Mouse (Mus musculus) heart, embryonic 12.5 days (tissue): ENCODE results near the gene Arhgap4. TPM values are rescaled to one million over a fixed set of nuclear protein-coding genes. Genes with fewer than 3 reads are reported as not detected.
A peak's percentile ranks its signal among the peaks of the same experiment; 100 is the strongest.

Experiments used
- ATAC-seq: fragments of 200-750 bp; cut with Nextera tagmentation; 2 replicates; pipeline ENCODE4 v1.8.0; 2017; ENCODE audit warnings: moderate TSS enrichment, moderate library complexity; ENCODE audit not compliant: insufficient number of reproducible peaks, low FRiP score
- H3K27ac ChIP-seq: fragments of 300-500 bp; sonication (generic); 2 replicates; pipeline ENCODE4 v1.5.1; 2016; ENCODE audit warnings: mild to moderate bottlenecking, moderate library complexity; ENCODE audit not compliant: poor library complexity, severe bottlenecking
- H3K27me3 ChIP-seq: fragments of 300-500 bp; sonication (generic); replicated peaks from 2 replicates; pipeline ENCODE4 v1.6.1; 2016; ENCODE audit warnings: mild to moderate bottlenecking, moderate library complexity
- H3K36me3 ChIP-seq: fragments of 300-500 bp; sonication (generic); 2 replicates; pipeline ENCODE4 v1.6.1; 2016; ENCODE audit warnings: mild to moderate bottlenecking, moderate library complexity
- H3K4me1 ChIP-seq: fragments of 300-500 bp; sonication (generic); replicated peaks from 2 replicates; pipeline ENCODE4 v1.6.1; 2016; ENCODE audit warnings: mild to moderate bottlenecking
- H3K4me2 ChIP-seq: fragments of 300-500 bp; sonication (generic); 2 replicates; pipeline ENCODE4 v1.6.1; 2016; ENCODE audit warnings: mild to moderate bottlenecking, moderate library complexity
- H3K4me3 ChIP-seq: fragments of 300-500 bp; sonication (generic); 2 replicates; pipeline ENCODE4 v1.5.1; 2016; ENCODE audit warnings: mild to moderate bottlenecking
- H3K9ac ChIP-seq: fragments of 300-500 bp; sonication (generic); 2 replicates; pipeline ENCODE4 v1.6.1; 2016; ENCODE audit warnings: mild to moderate bottlenecking, moderate library complexity
- H3K9me3 ChIP-seq: fragments of 300-500 bp; sonication (generic); replicated peaks from 2 replicates; pipeline ENCODE4 v1.6.1; 2016; ENCODE audit warnings: mild to moderate bottlenecking, moderate library complexity
- WGBS: fragments of 180-500 bp; shearing (Covaris S2); methylation state at CpG from one replicate; pipeline ENCODE4 v1.1.7; 2016; 5-methylcytosine and 5-hydroxymethylcytosine counted together
- polyA plus RNA-seq: library from polyadenylated mRNA; unstranded; fragments of >200 nt; fragmentation: Nextera tagmentation; extraction: Ambion mirVana; gene quantifications from 2 replicates; pipeline ENCODE4 v1.2.1, GENCODE M21; 2016

Arhgap4 gene
- 1.4 and 1.9 TPM in 2 replicates for polyA plus RNA-seq

GRCm38 (mm10) chrX:73921823-73922549 lies at the start of gene Arhgap4, which contains the start of gene Naa10:
TSS of gene Arhgap4 (minus strand) at chrX:73921870.
TSS of gene Naa10 (minus strand) at chrX:73921944.
- H3K9me3 ChIP-seq, result no peaks in the 10 kb centered on the region
- H3K4me1 ChIP-seq, result no peaks in the 10 kb centered on the region
- ATAC-seq, result peak; percentile 94
- 14% methylated on average over 43 of the region's 43 CpGs for WGBS
- H3K27me3 ChIP-seq, result no peaks in the 10 kb centered on the region
- peak within 1 kb of the TSS; percentile 78 for H3K9ac ChIP-seq
- H3K4me2 ChIP-seq, result peak within 1 kb of the TSS; percentile 76
- H3K36me3 ChIP-seq, result peaks cover 35% of the 10 kb centered on the region
- H3K4me3 ChIP-seq, result peak within 1 kb of the TSS; percentile 63
- H3K27ac ChIP-seq, result peak within 1 kb of the TSS; percentile 84

DNA sequence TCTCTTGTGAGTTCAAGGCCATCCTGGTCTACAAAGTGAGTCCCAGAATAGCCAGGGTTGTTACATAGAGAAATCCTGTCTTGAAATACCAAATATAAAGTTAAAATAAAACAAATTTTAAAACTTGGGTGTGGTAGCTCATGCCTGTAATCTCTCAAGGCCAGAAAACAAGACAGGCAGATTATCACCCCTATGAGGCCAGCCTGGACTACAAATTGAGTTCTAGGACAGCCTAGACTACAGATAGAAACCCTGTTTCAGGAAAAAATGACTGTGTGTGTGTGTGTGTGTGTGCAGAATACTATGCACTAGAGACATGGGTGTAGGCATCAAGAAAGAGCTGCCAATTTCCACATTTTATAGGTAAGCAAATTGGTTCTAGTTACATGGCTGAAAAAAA lies 49.1 kb upstream of the Arhgap4 start:
- Histone ChIP-seq H3K4me2 (no peak overlapping the region), H3K4me1 (no peaks in the 10 kb centered on the region), H3K9ac (no peak overlapping the region), H3K9me3 (no peaks in the 10 kb centered on the region), H3K27ac (no peak overlapping the region), H3K36me3 (no peaks in the 10 kb centered on the region), H3K27me3 (peaks cover 6% of the 10 kb centered on the region; the same call in 1 of the 2 replicates), H3K4me3 (no peak overlapping the region)
- ATAC-seq, result no peak

DNA sequence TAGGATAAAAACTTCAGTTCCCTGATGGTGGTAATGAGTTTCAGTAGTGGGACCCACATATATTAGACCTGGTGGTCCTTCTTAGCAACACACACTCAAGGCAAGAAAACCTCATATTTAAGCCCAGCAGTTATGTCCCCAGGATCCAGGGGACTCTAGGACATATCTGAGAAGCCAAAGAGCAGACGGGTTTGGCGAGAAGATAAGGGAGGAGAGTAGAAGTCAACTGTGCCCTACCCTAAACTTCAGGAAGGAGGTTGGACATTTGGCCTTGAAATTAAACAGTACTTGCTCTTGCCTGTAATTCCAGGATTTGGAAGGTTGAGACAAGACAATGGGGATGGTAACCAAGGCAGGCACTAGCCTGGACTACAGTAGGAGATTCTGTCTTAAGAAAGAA lies 48.1 kb upstream of the Arhgap4 start:
- H3K4me3 ChIP-seq, result no peak overlapping the region
- H3K36me3 ChIP-seq, result no peaks in the 10 kb centered on the region
- peaks cover under 1% of the 10 kb centered on the region for H3K4me1 ChIP-seq
- peaks cover 6% of the 10 kb centered on the region; the same call in 1 of the 2 replicates for H3K27me3 ChIP-seq
- H3K4me2 ChIP-seq, result no peak overlapping the region
- no peak for ATAC-seq
- H3K9me3 ChIP-seq, result no peaks in the 10 kb centered on the region
- no peak overlapping the region for H3K9ac ChIP-seq
- no peak overlapping the region for H3K27ac ChIP-seq
- WGBS, result 69% methylated on average over 2 of the region's 2 CpGs

DNA sequence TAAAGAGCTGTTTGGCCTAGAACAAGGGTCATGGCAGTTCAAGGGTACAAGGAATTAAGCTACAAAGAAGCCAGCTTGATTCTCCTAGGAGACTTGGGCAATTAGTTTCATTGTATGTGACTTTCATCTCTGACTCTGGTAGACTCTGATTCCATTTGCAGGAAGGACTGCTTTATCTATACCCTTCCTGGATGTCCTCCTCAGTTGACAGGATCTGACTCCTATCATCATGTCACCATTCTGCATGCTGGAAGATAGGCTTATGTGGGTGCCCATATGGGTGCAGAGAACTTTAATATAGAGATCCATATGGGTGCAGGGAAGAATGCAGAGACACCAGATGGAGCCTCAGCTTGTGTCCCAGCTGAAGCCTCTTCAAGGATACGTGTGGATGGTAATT lies 47.5 kb upstream of the Arhgap4 start:
- peaks cover 6% of the 10 kb centered on the region for H3K4me1 ChIP-seq
- H3K27ac ChIP-seq, result no peak overlapping the region
- WGBS, result 70% methylated on average over 1 of the region's 1 CpGs
- no peak overlapping the region for H3K4me2 ChIP-seq
- H3K36me3 ChIP-seq, result no peaks in the 10 kb centered on the region
- no peaks in the 10 kb centered on the region for H3K9me3 ChIP-seq
- no peak for ATAC-seq
- H3K4me3 ChIP-seq, result no peak overlapping the region
- H3K9ac ChIP-seq, result no peak overlapping the region
- H3K27me3 ChIP-seq, result peaks cover 6% of the 10 kb centered on the region; the same call in 1 of the 2 replicates

- WGBS, result 12% methylated on average over 60 of the region's 60 CpGs
- 0 out of 2 replicates have a peak, but pooled peaks cover under 1% of the 10 kb centered on the region for H3K36me3 ChIP-seq
Measured at GRCm38 (mm10) chrX:73967177-73968075, 45.8 kb upstream of the Arhgap4 start.

GRCm38 (mm10) chrX:73966248-73967176 lies 44.8 kb upstream of the Arhgap4 start, which contains the start of gene Hcfc1:
TSS of gene Hcfc1 (minus strand) at chrX:73966357.
- 15% methylated on average over 58 of the region's 58 CpGs for WGBS
- peak within 1 kb of the TSS; percentile 77 for H3K4me2 ChIP-seq

More at GRCm38 (mm10) chrX:73967177-73968075, 45.8 kb upstream of the Arhgap4 start:
- peak; percentile 87 for ATAC-seq
- H3K9me3 ChIP-seq, result no peaks in the 10 kb centered on the region
- H3K27me3 ChIP-seq, result peaks cover 6% of the 10 kb centered on the region; the same call in 1 of the 2 replicates
- peak overlapping the region; percentile 98 for H3K27ac ChIP-seq
- H3K4me1 ChIP-seq, result peaks cover 22% of the 10 kb centered on the region
- H3K4me2 ChIP-seq, result peak overlapping the region; percentile 59
- H3K4me3 ChIP-seq, result peak overlapping the region; percentile 66
- H3K9ac ChIP-seq, result peak overlapping the region; percentile 87

DNA sequence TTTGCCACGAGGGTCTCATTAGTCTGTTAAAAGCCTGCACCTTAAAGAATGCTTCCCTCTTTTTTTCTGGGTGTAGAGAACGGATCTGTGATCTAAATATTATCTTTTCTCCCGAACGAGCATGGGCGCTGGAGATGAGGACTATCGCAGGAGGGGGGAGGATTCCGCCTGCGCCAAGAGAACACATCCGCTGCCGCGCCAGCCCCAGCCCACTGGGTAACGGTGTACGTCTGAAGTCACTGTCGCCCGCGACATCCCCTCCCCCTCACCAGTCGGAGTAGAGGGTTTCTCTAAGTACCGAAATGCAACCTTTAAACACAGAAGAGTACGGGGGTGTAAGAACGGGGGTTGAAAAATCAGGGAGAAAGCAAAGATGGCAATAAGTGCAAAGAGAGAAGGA lies 43.6 kb upstream of the Arhgap4 start:
- H3K36me3 ChIP-seq, result peaks cover 19% of the 10 kb centered on the region
- peaks cover 6% of the 10 kb centered on the region; the same call in 1 of the 2 replicates for H3K27me3 ChIP-seq
- no peaks in the 10 kb centered on the region for H3K9me3 ChIP-seq
- H3K4me1 ChIP-seq, result peaks cover 22% of the 10 kb centered on the region
- peak overlapping the region; percentile 87 for H3K9ac ChIP-seq
- WGBS, result 20% methylated on average over 20 of the region's 20 CpGs
- H3K27ac ChIP-seq, result peak overlapping the region; percentile 98
- ATAC-seq, result no peak
- H3K4me2 ChIP-seq, result peak overlapping the region; percentile 77
- H3K4me3 ChIP-seq, result peak overlapping the region; percentile 66

More at GRCm38 (mm10) chrX:73966248-73967176, 44.8 kb upstream of the Arhgap4 start, which contains the start of gene Hcfc1:
- Histone ChIP-seq H3K4me1 (peaks cover 22% of the 10 kb centered on the region), H3K9ac (peak within 1 kb of the TSS; percentile 87), H3K9me3 (no peaks in the 10 kb centered on the region), H3K27ac (peak within 1 kb of the TSS; percentile 98), H3K27me3 (peaks cover 6% of the 10 kb centered on the region; the same call in 1 of the 2 replicates), H3K36me3 (peaks cover 7% of the 10 kb centered on the region), H3K4me3 (peak within 1 kb of the TSS; percentile 66)
- ATAC-seq, result peak; percentile 78

- 23% methylated on average over 3 of the region's 3 CpGs for WGBS
- ATAC-seq, result no peak
Measured at GRCm38 (mm10) chrX:73964363-73964762, 42.7 kb upstream of the Arhgap4 start.

DNA sequence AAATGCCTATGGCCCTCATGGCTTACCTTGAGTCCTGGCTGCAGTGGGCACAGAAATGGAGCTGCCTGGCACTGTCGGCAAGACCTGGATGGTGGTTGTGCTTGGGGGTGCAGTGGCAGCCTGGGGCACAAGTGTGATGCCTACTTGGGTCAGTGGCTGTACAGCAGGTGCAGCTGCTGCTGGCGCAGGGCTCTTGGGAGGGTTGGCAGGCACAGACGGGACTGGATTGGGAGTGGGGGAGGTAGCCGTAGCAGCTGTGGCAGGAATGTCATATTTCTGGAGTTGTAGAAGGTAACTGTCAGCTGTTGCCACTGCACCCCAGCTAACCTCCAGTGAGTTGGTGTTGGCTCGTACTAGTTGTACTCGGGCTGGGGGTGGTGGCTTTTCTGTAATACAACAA lies 33.3 kb upstream of the Arhgap4 start:
- ATAC-seq, result no peak
- no peaks in the 10 kb centered on the region for H3K27me3 ChIP-seq
- no peaks in the 10 kb centered on the region for H3K4me1 ChIP-seq
- WGBS, result 78% methylated on average over 6 of the region's 6 CpGs
- H3K27ac ChIP-seq, result no peak overlapping the region
- H3K36me3 ChIP-seq, result peaks cover 92% of the 10 kb centered on the region
- H3K9me3 ChIP-seq, result 0 out of 2 replicates have a peak, but pooled peaks cover 4% of the 10 kb centered on the region
- H3K4me3 ChIP-seq, result no peak overlapping the region
- no peak overlapping the region for H3K4me2 ChIP-seq
- H3K9ac ChIP-seq, result no peak overlapping the region

More at GRCm38 (mm10) chrX:73964363-73964762, 42.7 kb upstream of the Arhgap4 start:
- H3K4me1 ChIP-seq, result peaks cover 22% of the 10 kb centered on the region
- peaks cover 26% of the 10 kb centered on the region for H3K36me3 ChIP-seq
- no peaks in the 10 kb centered on the region for H3K9me3 ChIP-seq
- H3K4me3 ChIP-seq, result peak overlapping the region; percentile 66
- H3K27me3 ChIP-seq, result peaks cover 6% of the 10 kb centered on the region; the same call in 1 of the 2 replicates
- peak overlapping the region; percentile 87 for H3K9ac ChIP-seq
- no peak overlapping the region for H3K27ac ChIP-seq
- peak overlapping the region; percentile 77 for H3K4me2 ChIP-seq

GRCm38 (mm10) chrX:73952603-73953002 lies 30.9 kb upstream of the Arhgap4 start:
- no peak for ATAC-seq
- H3K27ac ChIP-seq, result no peak overlapping the region
- H3K4me3 ChIP-seq, result no peak overlapping the region
- H3K36me3 ChIP-seq, result peaks cover 94% of the 10 kb centered on the region
- 84% methylated on average over 5 of the region's 5 CpGs for WGBS
- H3K4me2 ChIP-seq, result no peak overlapping the region
- 0 out of 2 replicates have a peak, but pooled peaks cover 4% of the 10 kb centered on the region for H3K9me3 ChIP-seq
- no peak overlapping the region for H3K9ac ChIP-seq
- no peaks in the 10 kb centered on the region for H3K4me1 ChIP-seq
- no peaks in the 10 kb centered on the region for H3K27me3 ChIP-seq
